Mouse (Mus musculus): ENCODE data around the gene Tlx3.

DNA sequence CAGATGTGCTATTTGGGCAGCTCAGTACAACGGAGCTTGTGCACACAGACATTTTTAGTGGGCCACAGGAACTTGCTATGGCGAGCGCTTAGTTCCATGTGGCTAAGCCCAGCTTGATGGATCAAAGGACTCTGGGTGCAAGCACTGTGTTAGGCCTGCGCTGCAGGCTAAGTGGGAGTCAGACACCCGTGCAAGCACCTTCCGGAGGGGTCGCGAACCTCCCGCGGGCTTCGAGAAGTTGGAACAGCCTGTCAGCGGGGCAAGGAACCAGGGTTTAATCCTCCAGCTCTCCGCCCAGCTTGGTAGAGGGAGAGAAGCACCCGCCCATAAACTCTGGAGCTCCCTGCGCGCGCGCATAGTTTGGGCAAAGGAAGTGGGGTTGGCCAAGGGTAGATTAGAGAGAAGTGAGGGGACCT, 22.7 kb downstream of the Tlx3 start:
- TF ChIP-seq CTCF (IDR thresholded peaks at IDR 0.05; ENCODE audit: low read depth) (no peak), EP300 (IDR thresholded peaks at IDR 0.05; ENCODE audit: low read depth) (no peak)

All from liver, embryonic 14.5 days (tissue).